Mouse (Mus musculus) embryonic facial prominence, embryonic 10.5 days (tissue): ENCODE measurements around the gene Fabp7. TPM values are rescaled to one million over a fixed set of nuclear protein-coding genes. Genes with fewer than 3 reads are reported as not detected.
A peak's percentile ranks its signal among the peaks of the same experiment; 100 is the strongest.

Experiments
- DNase-seq: peaks from one replicate; pipeline ENCODE4 v3.0.0-alpha.2; 2017; ENCODE audit warnings: low spot score
- H3K27ac ChIP-seq: fragments of 300-500 bp; sonication (generic); replicated peaks from 2 replicates; pipeline ENCODE4 v1.5.1; 2016; ENCODE audit warnings: mild to moderate bottlenecking
- H3K27me3 ChIP-seq: fragments of 300-500 bp; sonication (generic); replicated peaks from 2 replicates; pipeline ENCODE4 v1.6.1; 2016; ENCODE audit warnings: low read depth, mild to moderate bottlenecking; ENCODE audit not compliant: poor library complexity, severe bottlenecking
- H3K36me3 ChIP-seq: fragments of 300-500 bp; sonication (generic); replicated peaks from 2 replicates; pipeline ENCODE4 v1.6.1; 2016; ENCODE audit warnings: mild to moderate bottlenecking, moderate library complexity
- H3K4me1 ChIP-seq: fragments of 300-500 bp; sonication (generic); 2 replicates; pipeline ENCODE4 v1.6.1; 2016
- H3K4me3 ChIP-seq: fragments of 300-500 bp; sonication (generic); 2 replicates; pipeline ENCODE4 v1.5.1; 2016; ENCODE audit warnings: mild to moderate bottlenecking, moderate library complexity
- H3K9me3 ChIP-seq: fragments of 300-500 bp; sonication (generic); 2 replicates; pipeline ENCODE4 v1.6.1; 2016; ENCODE audit warnings: mild to moderate bottlenecking
- WGBS: fragments of 180-500 bp; shearing (Covaris S2); methylation state at CpG from one replicate; pipeline ENCODE4 v1.1.7; 2016; 5-methylcytosine and 5-hydroxymethylcytosine counted together
- polyA plus RNA-seq: library from polyadenylated mRNA; unstranded; fragments of >200 nt; fragmentation: Nextera tagmentation; extraction: Ambion mirVana; gene quantifications from 2 replicates; pipeline ENCODE4 v1.2.1, GENCODE M21; 2016

The Fabp7 gene
- polyA plus RNA-seq, 1 experiment from 2014 or later: 125 TPM

- DNase-seq: no peak
- H3K4me3 ChIP-seq: no peak overlapping the region
- H3K36me3 ChIP-seq: no peaks in the 10 kb centered on the region
- H3K27ac ChIP-seq: no peak overlapping the region
- H3K4me1 ChIP-seq: no peaks in the 10 kb centered on the region
- H3K27me3 ChIP-seq: no peaks in the 10 kb centered on the region
- no peaks in the 10 kb centered on the region for H3K9me3 ChIP-seq
- 86% methylated on average over 2 of the region's 2 CpGs for WGBS
Observed at GRCm38 (mm10) chr10:57814295-57814694, 29.6 kb downstream of the Fabp7 start.

- H3K4me3 ChIP-seq: no peak overlapping the region
- no peak for DNase-seq
- no peaks in the 10 kb centered on the region for H3K4me1 ChIP-seq
- 84% methylated on average over 6 of the region's 6 CpGs for WGBS
- H3K27me3 ChIP-seq: no peaks in the 10 kb centered on the region
- no peak overlapping the region for H3K27ac ChIP-seq
- no peaks in the 10 kb centered on the region for H3K36me3 ChIP-seq
- H3K9me3 ChIP-seq: no peaks in the 10 kb centered on the region
Observed at GRCm38 (mm10) chr10:57815869-57816268, 31.2 kb downstream of the Fabp7 start.

- WGBS: 91% methylated on average over 2 of the region's 2 CpGs
- no peak for DNase-seq
- H3K27me3 ChIP-seq: no peaks in the 10 kb centered on the region
- no peaks in the 10 kb centered on the region for H3K4me1 ChIP-seq
- no peaks in the 10 kb centered on the region for H3K36me3 ChIP-seq
- no peak overlapping the region for H3K4me3 ChIP-seq
- no peaks in the 10 kb centered on the region for H3K9me3 ChIP-seq
- no peak overlapping the region for H3K27ac ChIP-seq
Observed at GRCm38 (mm10) chr10:57819209-57819608, 34.5 kb downstream of the Fabp7 start.

- peak; percentile 19 for DNase-seq
- no peaks in the 10 kb centered on the region for H3K4me1 ChIP-seq
- no peaks in the 10 kb centered on the region for H3K9me3 ChIP-seq
- H3K4me3 ChIP-seq: no peak overlapping the region
- 53% methylated on average over 3 of the region's 3 CpGs for WGBS
- no peaks in the 10 kb centered on the region for H3K36me3 ChIP-seq
- H3K27ac ChIP-seq: no peak overlapping the region
- no peaks in the 10 kb centered on the region for H3K27me3 ChIP-seq
Observed at GRCm38 (mm10) chr10:57822473-57822872, 37.8 kb downstream of the Fabp7 start.

GRCm38 (mm10) chr10:57828649-57829048 lies 44.0 kb downstream of the Fabp7 start:
- no peaks in the 10 kb centered on the region for H3K9me3 ChIP-seq
- H3K36me3 ChIP-seq: no peaks in the 10 kb centered on the region
- no peaks in the 10 kb centered on the region for H3K27me3 ChIP-seq
- DNase-seq: no peak
- H3K27ac ChIP-seq: no peak overlapping the region
- WGBS: 67% methylated on average over 5 of the region's 5 CpGs
- H3K4me3 ChIP-seq: no peak overlapping the region
- H3K4me1 ChIP-seq: no peaks in the 10 kb centered on the region

GRCm38 (mm10) chr10:57829621-57830020 lies 44.9 kb downstream of the Fabp7 start:
- H3K4me3 ChIP-seq: no peak overlapping the region
- no peaks in the 10 kb centered on the region for H3K36me3 ChIP-seq
- WGBS: 84% methylated on average over 3 of the region's 3 CpGs
- H3K4me1 ChIP-seq: no peaks in the 10 kb centered on the region
- no peak for DNase-seq
- no peaks in the 10 kb centered on the region for H3K9me3 ChIP-seq
- no peaks in the 10 kb centered on the region for H3K27me3 ChIP-seq
- no peak overlapping the region for H3K27ac ChIP-seq

DNA sequence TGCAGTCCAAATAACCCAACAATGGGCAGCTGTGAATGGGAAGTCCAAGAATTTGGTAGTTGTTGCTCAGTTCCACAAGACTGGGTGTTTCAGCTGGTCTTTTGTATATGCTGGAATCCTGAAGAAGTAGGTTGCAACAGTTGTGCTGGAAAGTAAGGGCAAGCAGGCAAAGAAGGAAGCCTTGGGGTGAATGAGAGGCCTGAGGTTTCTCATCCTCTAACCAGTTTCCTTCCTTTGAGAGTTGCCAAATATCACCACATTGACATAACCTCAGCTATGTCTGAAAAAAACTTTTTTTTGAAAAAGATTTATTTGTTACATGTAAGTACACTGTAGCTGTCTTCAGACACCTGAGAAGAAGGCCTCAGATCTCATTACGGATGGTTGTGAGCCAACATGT lies 50.4 kb downstream of the Fabp7 start:
- Histone ChIP-seq H3K4me3 (no peak overlapping the region), H3K27ac (no peak overlapping the region), H3K27me3 (no peaks in the 10 kb centered on the region), H3K4me1 (no peaks in the 10 kb centered on the region), H3K36me3 (no peaks in the 10 kb centered on the region), H3K9me3 (no peaks in the 10 kb centered on the region)
- 93% methylated on average over 1 of the region's 1 CpGs for WGBS
- no peak for DNase-seq

DNA sequence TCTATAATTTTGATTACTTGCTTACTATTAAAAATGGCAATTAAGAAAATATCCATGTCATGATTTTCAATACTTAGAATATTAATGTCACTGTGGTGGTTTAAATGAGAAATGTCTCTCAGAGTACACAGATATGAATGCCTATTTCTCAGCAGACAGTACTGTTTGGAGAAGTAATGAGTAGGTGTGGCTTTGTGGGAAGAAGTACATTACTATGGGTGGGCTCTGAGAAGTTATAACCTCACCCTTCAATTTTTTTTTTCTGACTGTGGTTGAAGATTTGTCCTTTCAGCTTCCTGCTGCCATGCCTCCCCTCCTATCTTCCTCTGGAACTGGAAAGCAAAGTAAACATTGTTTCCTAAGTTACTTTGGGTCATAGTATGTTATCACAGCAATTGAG lies 51.3 kb downstream of the Fabp7 start:
- no peaks in the 10 kb centered on the region for H3K4me1 ChIP-seq
- no peaks in the 10 kb centered on the region for H3K9me3 ChIP-seq
- no peak overlapping the region for H3K27ac ChIP-seq
- no peak for DNase-seq
- H3K4me3 ChIP-seq: no peak overlapping the region
- H3K36me3 ChIP-seq: no peaks in the 10 kb centered on the region
- no peaks in the 10 kb centered on the region for H3K27me3 ChIP-seq

Other genes with a start within 250 kb of the Fabp7 start
- gene Pkib, start 152.9 kb upstream of the Fabp7 start, polyA plus RNA-seq: 1.1 and 1.4 TPM in 2 replicates
- gene Smpdl3a, start 9.5 kb downstream of the Fabp7 start, polyA plus RNA-seq: 5.3 and 5.5 TPM in 2 replicates